Mouse (Mus musculus): ENCODE measurements around the gene Gm9964.

DNA sequence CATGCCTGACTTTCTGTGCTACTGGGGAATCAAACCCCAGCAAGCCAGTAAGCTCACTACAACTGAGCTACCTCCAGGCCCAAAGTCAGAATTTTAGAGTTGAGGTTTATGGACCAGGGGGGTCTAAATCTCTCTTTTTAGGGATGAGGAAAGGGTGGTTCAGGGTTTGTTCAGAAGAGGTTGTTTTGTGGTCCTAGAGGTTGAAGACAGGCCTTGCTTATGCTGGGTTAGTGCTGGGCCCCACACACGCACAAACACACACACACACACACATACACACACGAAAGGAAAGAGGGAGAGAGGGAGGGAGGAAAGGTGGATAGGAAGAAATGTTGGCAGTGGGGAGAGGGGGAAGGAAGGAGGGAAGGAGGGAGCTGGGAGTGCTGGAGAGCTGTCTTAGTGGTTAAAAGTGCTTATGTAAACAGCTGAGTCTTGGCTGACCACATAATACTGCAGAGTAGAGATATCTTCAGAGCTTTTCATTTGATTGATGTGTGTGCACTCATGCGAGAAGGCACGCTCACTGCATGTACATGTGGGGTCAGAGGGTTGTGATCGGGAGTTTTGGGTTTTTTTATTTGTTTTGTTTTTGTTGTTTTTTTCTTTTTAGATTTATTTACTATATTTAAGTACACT, at the start of gene Gm9964:
- no peak for TF ChIP-seq FLI1 (IDR thresholded peaks at IDR 0.05; ENCODE audit: low read length)
- no peak for TF ChIP-seq GATA1 (IDR thresholded peaks at IDR 0.05; ENCODE audit: borderline replicate concordance, low read length)

Data from megakaryocyte, embryonic 14.5 days (primary cell).